21 mouse cellular contexts compared by ENCODE assay signal in the genomic region with DNA sequence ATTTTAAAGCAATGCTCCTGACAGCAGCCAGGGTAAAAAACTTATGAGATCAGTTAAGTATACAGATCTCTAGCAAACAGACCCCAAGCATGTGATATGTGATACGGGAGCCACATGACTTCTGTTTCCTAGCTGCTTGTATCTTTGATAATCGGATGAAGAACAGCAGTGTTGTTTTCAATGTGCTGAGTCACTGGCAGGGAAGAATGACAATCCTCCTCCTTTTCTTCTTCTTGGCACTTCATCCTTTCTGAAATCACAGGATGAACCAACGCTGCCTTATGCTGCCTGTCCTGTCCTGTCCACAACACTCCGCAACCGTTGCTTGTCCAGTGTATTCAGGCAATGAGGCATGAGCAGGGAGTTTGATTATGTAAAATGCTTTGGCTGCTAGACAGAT. TPM values are rescaled to one million over a fixed set of nuclear protein-coding genes. Genes with fewer than 3 reads are reported as not detected.
DNase-seq lines count a peak whose midpoint lies in the region; ATAC-seq and TF ChIP-seq lines count a peak whose summit lies in the region.
"Had no signal": no experiment of that assay in that cellular context is flagged by ENCODE, and none has a peak within 500 bp of the region (broad histone marks: within the 10 kb centered on the region; RNA-seq: fewer than 3 reads in every experiment).

No protein-coding gene starts in this region.

- no peak overlapping the region for H3K4me3 ChIP-seq in lung, postnatal 0 days (ENCODE audit: low read depth, low read length)
- H3K4me3 ChIP-seq: embryonic facial prominence, embryonic 15.5 days; gastrocnemius, adult 2 months; midbrain, embryonic 12.5 days had no signal

- H3K4me2 ChIP-seq in lung, postnatal 0 days (replicated peaks; ENCODE audit: low read depth, low read length) = no peak overlapping the region
- H3K4me2 ChIP-seq: embryonic facial prominence, embryonic 15.5 days; midbrain, embryonic 12.5 days had no signal

- no peak overlapping the region for H3K27ac ChIP-seq in lung, postnatal 0 days (ENCODE audit: low read length)
- H3K27ac ChIP-seq: embryonic facial prominence, embryonic 15.5 days; gastrocnemius, adult 2 months; hindbrain, postnatal 0 days; midbrain, embryonic 12.5 days had no signal

- H3K27me3 ChIP-seq in lung, postnatal 0 days (replicated peaks; ENCODE audit: insufficient read depth, low read length) = no peaks in the 10 kb centered on the region
- H3K27me3 ChIP-seq: embryonic facial prominence, embryonic 15.5 days; midbrain, embryonic 12.5 days had no signal

- no peak for TF ChIP-seq CTCF in lung, postnatal 0 days (IDR thresholded peaks at IDR 0.05)

- no peaks in the 10 kb centered on the region for H3K9me3 ChIP-seq in lung, postnatal 0 days (ENCODE audit: low read length)
- H3K9me3 ChIP-seq: embryonic facial prominence, embryonic 15.5 days; midbrain, embryonic 12.5 days had no signal

- H3K4me1 ChIP-seq in lung, postnatal 0 days (ENCODE audit: insufficient read depth, low read depth, low read length) = no peaks in the 10 kb centered on the region
- H3K4me1 ChIP-seq: embryonic facial prominence, embryonic 15.5 days; midbrain, embryonic 12.5 days had no signal

- H3K36me3 ChIP-seq in lung, postnatal 0 days (ENCODE audit: insufficient read depth, low read length) = no peaks in the 10 kb centered on the region
- H3K36me3 ChIP-seq: embryonic facial prominence, embryonic 15.5 days; midbrain, embryonic 12.5 days had no signal

- 58% methylated on average over 5 of the region's 5 CpGs for WGBS in lung, postnatal 0 days

- no peak for ATAC-seq in lung, postnatal 0 days
- ATAC-seq: CD4-positive, CD25-positive, alpha-beta regulatory T cell, adult 4 months; hindbrain, postnatal 0 days had no signal

- DNase-seq in layer of hippocampus, adult 9-11 months = peak; percentile 55
- DNase-seq in layer of hippocampus, postnatal 14 days (ENCODE audit: low spot score in 2 of 2) = no peak
- DNase-seq in right cerebral cortex, adult 2 months (ENCODE audit: low spot score in 2 of 2) = peak; percentile 48 to 56
- DNase-seq in right cerebral cortex, postnatal 36 days (ENCODE audit: low spot score in 2 of 2) = no peak
- DNase-seq in NIH3T3 (ENCODE audit: low read depth) = peak; percentile 36
- DNase-seq in cerebellum, adult 9-10 months = no peak
- no peak for DNase-seq in lung, postnatal 0 days (ENCODE audit: low spot score)
- DNase-seq: adrenal gland, postnatal 25 days; cerebellum, adult 9-11 months; embryo, embryonic 11 days; gastrocnemius, adult 2 months; kidney, adult 11 months; kidney, postnatal 10 days; liver; lung, adult 18-20 months; lung, postnatal 36 days; thymus, postnatal 14 days had no signal

- H3K9ac ChIP-seq in lung, postnatal 0 days (replicated peaks; ENCODE audit: low read depth) = no peak overlapping the region
- H3K9ac ChIP-seq: embryonic facial prominence, embryonic 15.5 days; midbrain, embryonic 12.5 days had no signal

- TF ChIP-seq EP300 in lung, postnatal 0 days (IDR thresholded peaks at IDR 0.05) = no peak

RNA-seq across cellular contexts. Expression of a gene that starts 15.8 kb away (rescaled TPM):
- 100 to 1,000 TPM; 474 to 483 TPM for total RNA-seq in layer of hippocampus, postnatal 14 days (2021)
- polyA plus RNA-seq in lung, postnatal 0 days (2015; fragmentation: Nextera tagmentation; extraction: Ambion mirVana) = 49.0 and 52.3 TPM in 2 replicates

RNA-seq across cellular contexts. Expression of a gene that starts 19.9 kb away (rescaled TPM):
- total RNA-seq in layer of hippocampus, postnatal 14 days (2021) = 10 to 100 TPM; 20.1 to 23.6 TPM
- 10.0 and 11.1 TPM in 2 replicates for polyA plus RNA-seq in lung, postnatal 0 days (2015; fragmentation: Nextera tagmentation; extraction: Ambion mirVana)

RNA-seq across cellular contexts. Expression of a gene that starts 20.1 kb away (rescaled TPM):
- total RNA-seq in layer of hippocampus, postnatal 14 days (2021) = 10 to 100 TPM; 15.7 to 23.5 TPM
- polyA plus RNA-seq in lung, postnatal 0 days (2015; fragmentation: Nextera tagmentation; extraction: Ambion mirVana) = 18.0 and 21.2 TPM in 2 replicates

Comparison
In these comparisons a context has a peak if more than half of its experiments do, and no peak if none do; other contexts are left out.
1. DNase-seq: peak in layer of hippocampus, adult 9-11 months (single experiment), right cerebral cortex, adult 2 months (2 of 2) and NIH3T3 (single experiment); none in layer of hippocampus, postnatal 14 days (0 of 2), right cerebral cortex, postnatal 36 days (0 of 2), cerebellum, adult 9-10 months (single experiment) and lung, postnatal 0 days (single experiment).